Mouse (Mus musculus): ENCODE results near the gene Panx3. TPM values are rescaled to one million over a fixed set of nuclear protein-coding genes. Genes with fewer than 3 reads are reported as not detected.
A peak's percentile ranks its signal among the peaks of the same experiment; 100 is the strongest.

Panx3 gene
- total and polyA plus RNA-seq, 3 experiments, result not detected

DNA sequence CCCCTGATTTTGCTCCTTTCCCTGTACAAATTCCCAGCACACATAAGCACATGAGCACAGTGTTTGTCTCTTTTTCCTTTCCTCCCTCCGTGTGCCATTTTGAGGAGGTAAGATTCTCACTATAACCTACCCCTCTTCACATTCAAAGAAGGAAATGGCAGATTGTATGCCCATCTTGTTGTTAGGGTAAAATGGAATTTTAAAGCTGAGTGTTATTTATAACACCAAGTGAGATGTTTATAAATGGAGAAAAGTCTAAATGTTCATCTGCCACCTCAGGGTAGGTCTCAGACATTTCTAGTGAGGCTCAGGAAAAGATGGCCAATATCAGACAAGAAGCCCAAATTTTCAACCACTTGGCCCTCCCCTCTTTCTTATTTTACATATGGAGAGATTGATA, 44.5 kb downstream of the Panx3 start:
- Histone ChIP-seq H3K27me3 (ENCODE audit: control insufficient read depth, insufficient read depth, low read length) (no peaks in the 10 kb centered on the region), H3K9ac (ENCODE audit: low read depth, low read length) (no peak overlapping the region), H3K4me3 (no peak overlapping the region), H3K36me3 (ENCODE audit: control insufficient read depth, insufficient read depth, low read length) (no peaks in the 10 kb centered on the region), H3K4me1 (ENCODE audit: control insufficient read depth, insufficient read depth, low read length) (no peaks in the 10 kb centered on the region), H3K27ac (no peak overlapping the region), H3K79me2 (replicated peaks; ENCODE audit: control insufficient read depth, insufficient read depth, low read length) (no peaks in the 10 kb centered on the region)
- no peak for DNase-seq
- no peak for TF ChIP-seq EP300 (IDR thresholded peaks at IDR 0.05; ENCODE audit: insufficient read depth, low read depth, low read length)
- no peak for TF ChIP-seq CTCF (IDR thresholded peaks at IDR 0.05)
- no peak for TF ChIP-seq POLR2A (IDR thresholded peaks at IDR 0.05; ENCODE audit: insufficient read depth, low read depth, low read length)
- 70% methylated on average over 1 of the region's 1 CpGs for WGBS
- intact Hi-C loops (cut with DNase I), result no loop called here

DNA sequence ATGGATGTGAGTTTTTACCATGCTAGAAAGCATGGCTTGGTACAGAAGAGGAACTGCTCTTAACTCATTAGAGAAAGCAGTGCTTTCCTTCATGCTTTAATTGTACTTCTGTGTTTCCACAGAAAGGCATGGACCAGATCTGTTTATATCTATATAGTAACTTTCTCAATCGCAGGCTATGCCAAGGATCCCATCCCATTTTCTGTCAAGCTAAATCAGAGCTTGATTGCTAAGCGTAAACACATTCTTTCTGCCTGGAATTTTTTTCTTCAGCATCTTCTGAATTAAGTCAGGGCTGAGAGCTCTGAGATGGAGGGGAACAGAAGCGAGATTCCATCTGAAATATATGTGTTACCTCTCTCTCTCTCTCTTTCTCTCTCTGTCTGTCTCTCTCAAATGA, 45.1 kb downstream of the Panx3 start:
- no peaks in the 10 kb centered on the region for H3K4me1 ChIP-seq (ENCODE audit: control insufficient read depth, insufficient read depth, low read length)
- H3K27me3 ChIP-seq (ENCODE audit: control insufficient read depth, insufficient read depth, low read length), result no peaks in the 10 kb centered on the region
- 91% methylated on average over 3 of the region's 3 CpGs for WGBS
- no peaks in the 10 kb centered on the region for H3K79me2 ChIP-seq (replicated peaks; ENCODE audit: control insufficient read depth, insufficient read depth, low read length)
- H3K9ac ChIP-seq (ENCODE audit: low read depth, low read length), result no peak overlapping the region
- TF ChIP-seq CTCF (IDR thresholded peaks at IDR 0.05), result no peak
- TF ChIP-seq EP300 (IDR thresholded peaks at IDR 0.05; ENCODE audit: insufficient read depth, low read depth, low read length), result no peak
- no peak for TF ChIP-seq POLR2A (IDR thresholded peaks at IDR 0.05; ENCODE audit: insufficient read depth, low read depth, low read length)
- H3K4me3 ChIP-seq, result no peak overlapping the region
- no peaks in the 10 kb centered on the region for H3K36me3 ChIP-seq (ENCODE audit: control insufficient read depth, insufficient read depth, low read length)
- intact Hi-C loops (cut with DNase I), result no loop called here
- DNase-seq, result no peak
- H3K27ac ChIP-seq, result no peak overlapping the region

GRCm38 (mm10) chr9:37621290-37621689, 47.7 kb downstream of the Panx3 start:
- Histone ChIP-seq H3K27ac (no peak overlapping the region), H3K9ac (ENCODE audit: low read depth, low read length) (no peak overlapping the region), H3K4me1 (ENCODE audit: control insufficient read depth, insufficient read depth, low read length) (no peaks in the 10 kb centered on the region), H3K4me3 (no peak overlapping the region), H3K27me3 (ENCODE audit: control insufficient read depth, insufficient read depth, low read length) (no peaks in the 10 kb centered on the region), H3K79me2 (replicated peaks; ENCODE audit: control insufficient read depth, insufficient read depth, low read length) (no peaks in the 10 kb centered on the region), H3K36me3 (ENCODE audit: control insufficient read depth, insufficient read depth, low read length) (no peaks in the 10 kb centered on the region)
- TF ChIP-seq POLR2A (IDR thresholded peaks at IDR 0.05; ENCODE audit: insufficient read depth, low read depth, low read length) (no peak), CTCF (IDR thresholded peaks at IDR 0.05) (no peak), EP300 (IDR thresholded peaks at IDR 0.05; ENCODE audit: insufficient read depth, low read depth, low read length) (no peak)
- intact Hi-C loops (cut with DNase I), result no loop called here
- WGBS, result 83% methylated on average over 6 of the region's 6 CpGs
- no peak for DNase-seq

- Histone ChIP-seq H3K79me2 (replicated peaks; ENCODE audit: control insufficient read depth, insufficient read depth, low read length) (no peaks in the 10 kb centered on the region), H3K36me3 (ENCODE audit: control insufficient read depth, insufficient read depth, low read length) (no peaks in the 10 kb centered on the region), H3K4me1 (ENCODE audit: control insufficient read depth, insufficient read depth, low read length) (no peaks in the 10 kb centered on the region; the same call in none of the 2 replicates), H3K27ac (no peak overlapping the region), H3K4me3 (no peak overlapping the region), H3K9ac (ENCODE audit: low read depth, low read length) (no peak overlapping the region), H3K27me3 (ENCODE audit: control insufficient read depth, insufficient read depth, low read length) (no peaks in the 10 kb centered on the region)
- intact Hi-C loops (cut with DNase I), result loop anchor here (1.0 kb wide), 2 partner anchors 154 to 186 kb away; no protein-coding TSS in a partner anchor
- 48% methylated on average over 2 of the region's 2 CpGs for WGBS
- no peak for TF ChIP-seq EP300 (IDR thresholded peaks at IDR 0.05; ENCODE audit: insufficient read depth, low read depth, low read length)
- TF ChIP-seq POLR2A (IDR thresholded peaks at IDR 0.05; ENCODE audit: insufficient read depth, low read depth, low read length), result no peak
- TF ChIP-seq CTCF (IDR thresholded peaks at IDR 0.05), result peak; percentile 78
- DNase-seq, result peak; percentile 18 to 25
These were observed 52.3 kb downstream of the Panx3 start for GRCm38 (mm10) chr9:37616770-37617169.

DNA sequence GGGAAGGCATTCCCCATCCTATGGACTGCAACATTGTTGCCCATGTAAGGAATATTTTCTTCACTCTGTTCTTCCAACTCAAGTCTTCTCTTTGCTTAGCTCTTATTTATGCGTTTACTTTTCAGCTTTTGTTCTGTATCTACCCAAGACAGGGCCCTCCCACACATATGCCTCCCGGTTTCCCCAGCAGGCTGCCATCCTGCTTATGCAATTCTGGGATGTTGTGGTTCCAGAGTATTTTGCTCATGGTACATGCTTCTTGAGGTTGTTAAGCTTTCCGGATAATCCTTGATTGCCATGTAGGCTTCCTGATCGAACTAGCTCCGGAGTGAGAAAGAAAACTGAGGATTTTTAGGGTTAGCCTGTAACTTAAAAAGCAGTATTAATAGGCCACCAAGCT, 53.8 kb downstream of the Panx3 start:
- WGBS, result 70% methylated on average over 5 of the region's 5 CpGs
- no peak overlapping the region for H3K4me3 ChIP-seq
- no peaks in the 10 kb centered on the region for H3K79me2 ChIP-seq (replicated peaks; ENCODE audit: control insufficient read depth, insufficient read depth, low read length)
- no peak overlapping the region for H3K9ac ChIP-seq (ENCODE audit: low read depth, low read length)
- no peak for TF ChIP-seq CTCF (IDR thresholded peaks at IDR 0.05)
- DNase-seq, result no peak
- no peaks in the 10 kb centered on the region; the same call in none of the 2 replicates for H3K4me1 ChIP-seq (ENCODE audit: control insufficient read depth, insufficient read depth, low read length)
- H3K36me3 ChIP-seq (ENCODE audit: control insufficient read depth, insufficient read depth, low read length), result no peaks in the 10 kb centered on the region
- no peaks in the 10 kb centered on the region for H3K27me3 ChIP-seq (ENCODE audit: control insufficient read depth, insufficient read depth, low read length)
- intact Hi-C loops (cut with DNase I), result no loop called here
- H3K27ac ChIP-seq, result no peak overlapping the region

GRCm38 (mm10) chr9:37614316-37614715, 54.7 kb downstream of the Panx3 start:
- Histone ChIP-seq H3K36me3 (ENCODE audit: control insufficient read depth, insufficient read depth, low read length) (no peaks in the 10 kb centered on the region), H3K9ac (ENCODE audit: low read depth, low read length) (no peak overlapping the region), H3K79me2 (replicated peaks; ENCODE audit: control insufficient read depth, insufficient read depth, low read length) (no peaks in the 10 kb centered on the region), H3K27me3 (ENCODE audit: control insufficient read depth, insufficient read depth, low read length) (no peaks in the 10 kb centered on the region), H3K4me3 (no peak overlapping the region; the same call in 1 of the 2 replicates), H3K4me1 (ENCODE audit: control insufficient read depth, insufficient read depth, low read length) (no peaks in the 10 kb centered on the region; the same call in none of the 2 replicates), H3K27ac (peak overlapping the region; percentile 84; the same call in 1 of the 2 replicates)
- intact Hi-C loops (cut with DNase I), result no loop called here
- DNase-seq, result no peak
- TF ChIP-seq EP300 (IDR thresholded peaks at IDR 0.05; ENCODE audit: insufficient read depth, low read depth, low read length), result no peak
- no peak for TF ChIP-seq POLR2A (IDR thresholded peaks at IDR 0.05; ENCODE audit: insufficient read depth, low read depth, low read length)
- TF ChIP-seq CTCF (IDR thresholded peaks at IDR 0.05), result no peak

All from heart, adult 2 months (tissue).